ENCODE assay signal across 18 mouse cellular contexts in genomic region chr4:140731654-140732053, GRCm38 (mm10). TPM values are rescaled to one million over a fixed set of nuclear protein-coding genes. Genes with fewer than 3 reads are reported as not detected.
DNase-seq lines count a peak whose midpoint lies in the region; ATAC-seq and TF ChIP-seq lines count a peak whose summit lies in the region.
"Had no signal": no experiment of that assay in that cellular context is flagged by ENCODE, and none has a peak within 500 bp of the region (broad histone marks: within the 10 kb centered on the region; RNA-seq: fewer than 3 reads in every experiment).

No protein-coding gene starts in this region.

- no peaks in the 10 kb centered on the region for H3K9me3 ChIP-seq in liver, postnatal 0 days (ENCODE audit: low read length)
- H3K9me3 ChIP-seq in liver, embryonic 11.5 days (ENCODE audit: control insufficient read depth, low read length) = no peaks in the 10 kb centered on the region
- H3K9me3 ChIP-seq in E14TG2a.4 (ENCODE audit: low read length) = no peaks in the 10 kb centered on the region
- H3K9me3 ChIP-seq: embryonic facial prominence, embryonic 15.5 days; limb, embryonic 15.5 days had no signal

- ATAC-seq in CD4-positive, CD25-positive, alpha-beta regulatory T cell, adult 4 months = no peak
- ATAC-seq in liver, postnatal 0 days = no peak
- no peak for ATAC-seq in liver, embryonic 11.5 days (replicated peaks; ENCODE audit: low FRiP score)
- 0 out of 2 replicates have a peak, but pooled peaks have one; percentile 49 for ATAC-seq in erythroblast, adult 5-6 weeks (replicated peaks; ENCODE audit: low FRiP score, poor library complexity, severe bottlenecking)
- ATAC-seq: forebrain, embryonic 16.5 days had no signal

- H3K36me3 ChIP-seq in liver, postnatal 0 days (replicated peaks; ENCODE audit: insufficient read depth, low read length) = no peaks in the 10 kb centered on the region
- no peaks in the 10 kb centered on the region for H3K36me3 ChIP-seq in liver, embryonic 11.5 days (ENCODE audit: control insufficient read depth, insufficient read depth, low read length)
- H3K36me3 ChIP-seq in E14TG2a.4 (ENCODE audit: insufficient read depth, low read length) = no peaks in the 10 kb centered on the region
- H3K36me3 ChIP-seq: embryonic facial prominence, embryonic 15.5 days; limb, embryonic 15.5 days had no signal

- TF ChIP-seq EP300 in liver, postnatal 0 days (IDR thresholded peaks at IDR 0.05; ENCODE audit: low read depth) = no peak

- H3K4me2 ChIP-seq in liver, postnatal 0 days (ENCODE audit: low read depth, low read length) = no peak overlapping the region
- no peak overlapping the region for H3K4me2 ChIP-seq in liver, embryonic 11.5 days
- H3K4me2 ChIP-seq: embryonic facial prominence, embryonic 15.5 days; limb, embryonic 15.5 days had no signal

- no peak overlapping the region for H3K27ac ChIP-seq in liver, postnatal 0 days (ENCODE audit: low read depth)
- no peak overlapping the region for H3K27ac ChIP-seq in liver, embryonic 11.5 days (ENCODE audit: low read depth, low read length)
- H3K27ac ChIP-seq: embryonic facial prominence, embryonic 15.5 days; limb, embryonic 15.5 days had no signal

- peak; percentile 48 for TF ChIP-seq CTCF in liver, postnatal 0 days (IDR thresholded peaks at IDR 0.05; ENCODE audit: low read depth)
- peak; percentile 75 for TF ChIP-seq CTCF in E14TG2a.4 (conservative IDR thresholded peaks at IDR 0.05; ENCODE audit: low read length)

- no peaks in the 10 kb centered on the region for H3K4me1 ChIP-seq in liver, postnatal 0 days (ENCODE audit: insufficient read depth)
- H3K4me1 ChIP-seq in liver, embryonic 11.5 days (replicated peaks; ENCODE audit: control insufficient read depth, insufficient read depth, low read length) = no peaks in the 10 kb centered on the region
- H3K4me1 ChIP-seq in E14TG2a.4 (replicated peaks; ENCODE audit: low read depth, low read length) = peaks cover 46% of the 10 kb centered on the region
- H3K4me1 ChIP-seq: embryonic facial prominence, embryonic 15.5 days; limb, embryonic 15.5 days had no signal

- H3K4me3 ChIP-seq in liver, postnatal 0 days (ENCODE audit: low read depth, low read length) = no peak overlapping the region
- H3K4me3 ChIP-seq in liver, embryonic 11.5 days (ENCODE audit: low read depth, low read length) = no peak overlapping the region
- H3K4me3 ChIP-seq in E14TG2a.4 (replicated peaks; ENCODE audit: low read length) = no peak overlapping the region
- H3K4me3 ChIP-seq: embryonic facial prominence, embryonic 15.5 days; limb, embryonic 15.5 days had no signal

- DNase-seq in CD4-positive, CD25-positive, alpha-beta regulatory T cell, adult 2 months (ENCODE audit: low read depth, low spot score) = peak; percentile 44
- DNase-seq in liver, postnatal 0 days = no peak
- DNase-seq in liver, embryonic 11.5 days (ENCODE audit: low spot score) = no peak
- DNase-seq in cerebellum, adult 11 months = no peak
- no peak for DNase-seq in left cerebral cortex, adult 9 months (ENCODE audit: low spot score in 2 of 2)
- DNase-seq: cerebellum, adult 8-10 months; gastrocnemius, postnatal 36 days; kidney, adult 18-20 months; right cerebral cortex, adult 18-20 months had no signal

- no peak overlapping the region for H3K9ac ChIP-seq in liver, postnatal 0 days (replicated peaks)
- no peak overlapping the region for H3K9ac ChIP-seq in liver, embryonic 11.5 days (ENCODE audit: low read depth, low read length)
- H3K9ac ChIP-seq: embryonic facial prominence, embryonic 15.5 days; limb, embryonic 15.5 days had no signal

- WGBS in liver, postnatal 0 days (ENCODE audit: insufficient replicate concordance) = 78% methylated on average over 4 of the region's 4 CpGs
- 65% methylated on average over 4 of the region's 4 CpGs for WGBS in liver, embryonic 11.5 days

- H3K27me3 ChIP-seq in liver, postnatal 0 days (ENCODE audit: insufficient read depth, low read length) = no peaks in the 10 kb centered on the region
- no peaks in the 10 kb centered on the region for H3K27me3 ChIP-seq in liver, embryonic 11.5 days (replicated peaks; ENCODE audit: control insufficient read depth, insufficient read depth, low read length)
- H3K27me3 ChIP-seq in E14TG2a.4 (ENCODE audit: insufficient read depth, low read length) = peaks cover 4% of the 10 kb centered on the region; the same call in 1 of the 2 replicates
- H3K27me3 ChIP-seq: embryonic facial prominence, embryonic 15.5 days; limb, embryonic 15.5 days had no signal

RNA-seq across cellular contexts. Expression of gene Padi6, which starts 10.8 kb away (rescaled TPM):
- not detected for polyA plus RNA-seq in CD4-positive, CD25-positive, alpha-beta regulatory T cell, adult 4 months (2017; shearing (Covaris generic))
- not detected in 2 replicates for polyA plus RNA-seq in liver, postnatal 0 days (2015; fragmentation: Nextera tagmentation; extraction: Ambion mirVana)
- polyA plus RNA-seq in liver, embryonic 11.5 days (2014; fragmentation: Nextera tagmentation; extraction: Ambion mirVana) = not detected in 2 replicates
- total RNA-seq in erythroblast, adult 5-6 weeks (2015; ENCODE audit: low replicate concordance) = not detected in 2 replicates
- total RNA-seq in erythroblast, adult 5-6 weeks (2017; ENCODE audit: low replicate concordance) = not detected in 2 replicates
- total RNA-seq: gastrocnemius, postnatal 36 days; monocyte, adult 5-6 weeks had no signal
- polyA plus RNA-seq: embryonic facial prominence, embryonic 15.5 days; forebrain, embryonic 16.5 days; heart, embryonic 14.5 days; hindbrain, embryonic 11.5 days; limb, embryonic 15.5 days had no signal

RNA-seq across cellular contexts. Expression of gene Rcc2, which starts 31.3 kb away (rescaled TPM):
- polyA plus RNA-seq in CD4-positive, CD25-positive, alpha-beta regulatory T cell, adult 4 months (2017; shearing (Covaris generic)) = 10 to 100 TPM; 18.7 to 20.4 TPM
- polyA plus RNA-seq in liver, postnatal 0 days (2015; fragmentation: Nextera tagmentation; extraction: Ambion mirVana) = 15.1 TPM in 2 replicates
- 66.7 and 74.5 TPM in 2 replicates for polyA plus RNA-seq in liver, embryonic 11.5 days (2014; fragmentation: Nextera tagmentation; extraction: Ambion mirVana)
- total RNA-seq in erythroblast, adult 5-6 weeks (2015; ENCODE audit: low replicate concordance) = 10.6 and 17.8 TPM in 2 replicates
- total RNA-seq in erythroblast, adult 5-6 weeks (2017; ENCODE audit: low replicate concordance) = 21.0 and 24.1 TPM in 2 replicates

RNA-seq across cellular contexts. Expression of gene Padi4, which starts 42.4 kb away (rescaled TPM):
- polyA plus RNA-seq in CD4-positive, CD25-positive, alpha-beta regulatory T cell, adult 4 months (2017; shearing (Covaris generic)) = under 1 TPM; 0.30 to 0.85 TPM
- polyA plus RNA-seq in liver, postnatal 0 days (2015; fragmentation: Nextera tagmentation; extraction: Ambion mirVana) = 3.6 and 4.5 TPM in 2 replicates
- 0.32 and 0.34 TPM in 2 replicates for polyA plus RNA-seq in liver, embryonic 11.5 days (2014; fragmentation: Nextera tagmentation; extraction: Ambion mirVana)
- 17.6 and 18.6 TPM in 2 replicates for total RNA-seq in erythroblast, adult 5-6 weeks (2015; ENCODE audit: low replicate concordance)
- 11.6 and 13.5 TPM in 2 replicates for total RNA-seq in erythroblast, adult 5-6 weeks (2017; ENCODE audit: low replicate concordance)
